Mouse (Mus musculus): ENCODE data around the gene Gab1.

Gab1 gene

DNA sequence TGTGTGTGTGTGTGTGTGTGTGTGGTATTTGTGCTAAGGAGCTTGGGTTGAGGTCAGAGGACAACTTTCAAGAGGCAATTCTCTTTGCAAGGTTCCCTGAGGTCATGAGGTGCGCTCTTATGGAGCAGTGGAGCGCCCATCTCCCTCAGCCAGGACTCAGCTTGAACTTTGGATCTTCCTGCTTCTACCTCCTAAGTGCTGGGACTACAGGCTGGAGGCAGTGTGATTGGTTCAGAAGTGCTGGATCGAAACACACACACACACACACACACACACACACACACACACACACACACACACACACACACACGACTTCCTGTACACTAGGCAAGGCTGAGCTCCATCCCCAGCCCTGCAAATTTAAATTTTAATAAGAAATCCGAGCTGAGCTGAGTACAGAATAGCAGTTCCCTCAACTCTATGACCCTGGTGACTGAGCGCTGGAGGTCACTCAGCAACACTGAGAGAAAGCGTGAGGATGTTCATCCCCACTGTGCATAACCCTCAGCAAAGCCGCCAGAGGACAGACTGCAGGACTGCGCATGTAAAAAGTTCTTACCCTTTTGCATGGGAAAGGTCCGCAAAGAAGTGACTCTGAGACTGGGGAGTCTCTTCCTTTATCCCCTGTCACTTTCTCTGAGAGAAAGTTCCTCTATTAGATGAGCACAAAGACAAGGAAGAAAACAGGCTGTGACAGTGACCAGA lies 6.4 kb downstream of the Gab1 start:
- no peak for DNase-seq (ENCODE audit: low read depth, low spot score)

DNA sequence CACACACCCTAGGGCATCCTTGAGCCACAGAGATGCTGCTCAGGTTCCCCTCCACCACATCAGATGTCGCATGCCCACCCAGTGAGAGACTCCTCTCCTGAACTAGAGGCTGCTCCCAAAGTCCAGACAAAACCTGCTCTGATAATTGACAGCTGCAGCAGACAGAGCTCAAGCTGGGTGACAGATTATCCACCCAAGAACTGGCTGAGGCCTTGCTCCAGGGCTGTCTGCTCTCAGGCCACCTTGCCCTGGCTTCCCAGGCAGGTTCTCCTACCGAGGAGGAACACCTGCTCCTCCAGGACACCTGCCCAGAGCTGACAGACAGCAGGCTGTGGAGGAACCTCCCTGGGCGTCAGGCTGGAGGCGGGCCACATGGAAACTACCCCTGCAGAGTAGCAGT lies 7.6 kb downstream of the Gab1 start:
- DNase-seq (ENCODE audit: low read depth, low spot score), result no peak

DNA sequence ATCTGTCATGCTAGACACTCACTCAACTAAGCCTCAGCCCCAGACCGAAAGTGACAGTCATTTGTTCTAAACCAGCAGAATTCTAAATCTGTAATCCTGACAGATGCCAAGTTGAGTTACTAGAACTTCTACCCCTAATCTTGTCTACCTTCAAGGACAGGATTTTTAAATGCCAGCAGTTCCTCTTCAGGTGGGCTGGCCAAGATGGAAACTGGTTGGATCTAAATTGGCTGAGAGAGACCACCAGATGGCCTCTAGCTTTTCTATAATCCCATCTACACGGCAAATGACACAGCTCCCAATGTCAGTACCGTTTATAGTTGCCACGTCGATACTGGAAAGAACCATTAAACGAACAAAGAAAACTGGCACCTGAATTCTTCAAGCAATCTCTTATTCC lies 8.9 kb downstream of the Gab1 start:
- no peak for DNase-seq (ENCODE audit: low read depth, low spot score)

DNA sequence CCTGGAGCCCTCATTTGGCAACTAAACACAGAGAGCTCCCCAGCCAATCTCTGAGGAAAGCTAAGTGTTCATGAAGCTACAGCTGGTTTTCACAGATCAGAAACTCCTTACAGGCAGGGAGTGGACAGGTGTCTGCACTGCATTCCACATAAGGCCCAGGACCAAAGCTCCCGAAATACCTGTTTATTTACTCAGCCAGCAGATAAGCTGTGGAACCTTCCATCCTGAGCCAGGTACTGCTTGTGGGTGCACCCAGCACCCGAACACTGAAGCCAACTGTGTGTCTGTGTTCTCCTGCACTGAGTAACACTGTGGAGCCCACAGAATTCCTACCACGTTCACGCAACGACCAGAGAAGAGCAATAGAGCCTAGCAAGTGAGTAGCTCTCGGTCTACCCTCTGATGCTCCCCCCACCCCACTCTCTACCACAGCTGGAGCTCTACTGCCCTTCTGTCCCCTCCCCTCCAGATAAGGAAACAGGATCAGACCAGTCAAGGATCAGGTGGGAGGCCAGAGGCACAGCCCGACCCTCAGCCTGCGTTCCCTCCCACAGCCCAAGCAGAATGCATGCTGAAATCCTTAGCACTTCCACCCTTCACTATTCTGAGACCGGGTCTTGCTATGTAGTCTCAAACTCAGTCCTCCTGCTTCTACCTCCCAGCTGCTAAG lies 9.6 kb downstream of the Gab1 start:
- DNase-seq (ENCODE audit: low read depth, low spot score), result no peak

DNA sequence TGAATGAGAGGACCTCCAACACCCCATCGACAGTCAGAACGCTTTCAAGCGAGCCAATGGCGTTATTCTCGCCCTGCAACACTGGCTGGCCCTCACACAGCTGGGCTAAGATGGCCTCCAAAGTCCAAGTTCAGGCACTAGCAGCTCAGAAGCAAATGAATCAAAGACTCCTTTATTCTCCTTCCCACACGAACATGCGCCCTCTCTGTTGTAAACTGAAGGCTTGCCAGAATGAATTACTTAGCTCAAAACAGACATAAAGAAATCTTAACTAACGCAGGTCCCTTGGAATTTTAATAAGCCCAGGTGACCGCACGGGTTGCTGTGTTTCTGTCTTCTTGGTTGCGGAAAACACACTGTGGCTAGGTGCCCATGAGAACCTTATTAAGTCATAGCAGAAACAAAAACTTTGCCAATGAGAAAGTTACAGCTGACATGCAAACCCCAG lies 10.4 kb downstream of the Gab1 start:
- DNase-seq (ENCODE audit: low read depth, low spot score), result no peak

DNA sequence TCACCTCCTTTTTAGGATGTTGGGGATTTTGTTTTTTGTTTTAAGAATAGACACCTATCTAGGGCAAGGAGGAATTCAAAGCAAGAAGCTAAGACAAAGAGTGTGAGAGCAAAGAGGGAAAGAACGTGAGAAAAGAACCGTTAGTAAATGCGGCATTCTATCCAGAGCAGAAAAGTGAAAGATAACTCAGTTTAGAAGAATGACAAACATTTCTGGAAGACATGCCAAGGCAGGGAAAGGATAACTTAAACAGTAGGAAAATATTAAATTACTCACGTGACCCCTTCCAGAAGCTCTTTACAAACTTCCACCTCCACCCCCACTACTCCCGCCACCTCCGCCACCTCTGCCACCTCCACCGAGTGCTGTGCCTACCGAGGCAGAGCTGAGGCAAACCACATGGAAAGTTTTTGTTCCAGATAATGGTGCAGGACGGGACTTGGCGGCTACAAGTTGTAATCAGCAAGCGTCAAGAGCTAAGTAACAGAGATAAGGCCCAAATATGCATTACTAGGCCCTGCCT lies 11.5 kb downstream of the Gab1 start:
- DNase-seq (ENCODE audit: low read depth, low spot score), result no peak

DNA sequence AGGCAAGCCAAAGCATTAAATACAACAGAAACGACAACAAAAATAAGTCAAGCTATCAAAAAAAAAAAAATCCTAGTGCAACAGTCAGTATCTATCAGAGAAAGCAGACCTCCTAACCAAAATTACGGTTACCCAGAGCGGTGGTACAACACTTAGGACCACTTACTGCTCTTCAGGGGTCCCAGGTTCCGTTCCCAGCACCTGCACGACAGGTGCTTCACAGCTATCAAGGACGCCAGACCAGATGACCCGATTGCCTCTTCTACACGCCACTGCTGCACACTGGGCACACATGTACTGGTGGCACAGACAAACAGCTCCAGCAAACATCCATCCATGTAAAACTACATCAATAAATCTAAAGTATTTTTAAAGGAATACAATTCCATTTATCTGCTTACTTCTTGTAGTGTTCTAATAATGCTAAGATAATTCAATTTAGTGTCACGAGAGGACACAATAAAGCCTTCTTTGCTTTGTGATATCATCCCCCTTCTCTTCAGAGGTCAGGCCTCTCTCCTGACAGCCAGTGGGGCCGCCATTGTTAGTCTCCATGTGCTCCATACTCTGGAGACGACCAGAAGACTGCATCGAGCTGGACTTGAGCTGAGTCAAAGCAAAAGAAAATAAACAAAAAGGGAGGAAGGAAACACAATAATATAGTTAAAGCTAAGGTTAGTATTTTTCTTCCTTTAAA lies 12.2 kb downstream of the Gab1 start:
- no peak for DNase-seq (ENCODE audit: low read depth, low spot score)

DNA sequence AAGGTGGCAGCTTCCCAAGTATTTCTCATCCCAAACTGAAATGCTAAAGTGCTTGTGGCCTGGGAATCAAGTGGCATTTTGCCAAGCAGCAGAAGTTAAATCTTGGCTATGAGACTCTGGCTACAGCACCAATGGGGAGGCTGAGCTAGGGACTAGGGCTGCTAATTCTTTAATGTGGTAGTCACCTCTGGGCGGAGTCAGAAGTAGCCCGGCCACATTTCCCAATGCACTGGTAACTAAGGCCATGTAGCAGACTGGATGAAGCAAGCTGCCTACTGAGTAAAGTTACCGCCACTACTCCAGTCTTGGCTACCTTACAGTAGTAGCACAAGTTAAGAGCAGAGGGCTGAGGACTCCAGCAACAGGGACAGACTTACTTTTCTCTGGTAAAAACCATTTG lies 12.7 kb downstream of the Gab1 start:
- DNase-seq (ENCODE audit: low read depth, low spot score), result no peak

DNA sequence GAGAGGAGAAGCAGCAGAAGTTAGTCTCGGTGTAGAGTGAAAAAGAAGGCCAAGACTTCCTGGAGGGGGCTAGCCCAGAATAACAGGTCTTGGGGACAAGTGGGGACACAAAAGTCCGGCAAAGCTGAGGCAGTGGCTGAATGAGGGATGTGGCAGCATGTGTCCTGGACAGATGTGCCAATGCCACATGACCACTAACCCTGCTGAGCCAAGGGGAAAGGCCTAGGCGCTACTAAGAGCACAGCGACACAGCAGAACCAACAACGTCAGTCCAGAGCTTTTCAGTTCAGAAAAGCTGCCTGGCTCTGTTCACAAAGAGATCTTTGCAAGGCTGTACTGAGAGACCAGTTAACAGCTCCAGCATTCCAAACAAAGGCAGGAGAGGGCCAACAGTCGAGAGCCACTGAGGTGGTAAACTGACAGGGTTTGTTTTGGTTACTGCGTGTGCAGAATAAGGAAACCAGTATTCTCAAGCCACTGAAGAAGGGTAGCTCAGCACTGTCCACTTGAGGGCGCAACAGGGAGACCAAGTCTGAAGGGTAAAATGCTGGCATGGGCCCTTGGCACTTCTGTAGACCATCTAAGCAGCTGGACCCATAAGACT lies 15.0 kb downstream of the Gab1 start:
- DNase-seq (ENCODE audit: low read depth, low spot score), result no peak

DNA sequence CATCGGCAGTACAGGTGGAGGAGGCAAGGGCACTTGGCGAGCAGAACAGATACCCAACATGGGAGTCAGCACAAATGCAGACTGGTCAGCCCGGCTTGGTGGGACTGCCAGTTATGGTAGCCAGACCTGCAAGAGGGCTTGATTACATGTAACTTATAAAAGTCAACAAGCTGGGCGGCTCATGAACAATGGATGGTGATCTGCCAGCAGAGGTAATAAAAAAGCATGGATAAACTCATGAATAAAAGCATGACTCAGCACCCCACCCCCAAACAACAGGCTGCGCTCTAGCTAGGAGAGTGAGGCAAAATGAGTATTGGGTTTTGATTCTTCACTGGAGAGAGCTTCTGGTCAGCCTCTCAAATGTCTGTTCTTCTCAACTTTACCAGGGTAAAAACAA lies 16.9 kb downstream of the Gab1 start:
- no peak for DNase-seq (ENCODE audit: low read depth, low spot score)

DNA sequence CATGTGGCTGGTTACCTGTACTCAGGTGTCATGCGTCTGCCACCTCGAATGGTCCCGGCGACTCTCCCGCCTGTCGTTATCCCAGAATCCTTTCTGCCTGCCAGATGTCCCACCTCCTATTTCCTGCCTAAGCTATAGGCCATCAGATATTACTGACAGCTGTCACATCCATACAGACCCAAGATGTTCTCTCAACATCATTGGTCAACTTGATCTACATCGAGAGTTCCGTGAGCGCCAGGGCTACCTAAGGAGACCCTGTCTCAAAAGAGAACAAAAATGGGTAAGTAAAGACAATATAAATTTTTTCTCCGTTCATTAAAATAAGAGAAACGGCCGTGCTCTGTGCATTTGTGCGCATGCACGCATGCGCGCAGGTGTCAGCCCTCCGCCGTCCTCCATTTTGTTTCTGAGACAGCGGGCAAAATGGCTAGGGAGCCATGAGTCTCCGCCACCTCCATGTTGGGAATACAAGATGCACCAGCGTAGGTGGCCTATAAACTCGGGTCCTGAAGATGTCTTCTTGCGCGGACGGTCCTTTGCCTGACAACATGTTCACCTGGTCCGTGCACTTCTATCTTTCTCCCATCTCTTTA lies 21.0 kb downstream of the Gab1 start:
- DNase-seq (ENCODE audit: low read depth, low spot score), result no peak

DNA sequence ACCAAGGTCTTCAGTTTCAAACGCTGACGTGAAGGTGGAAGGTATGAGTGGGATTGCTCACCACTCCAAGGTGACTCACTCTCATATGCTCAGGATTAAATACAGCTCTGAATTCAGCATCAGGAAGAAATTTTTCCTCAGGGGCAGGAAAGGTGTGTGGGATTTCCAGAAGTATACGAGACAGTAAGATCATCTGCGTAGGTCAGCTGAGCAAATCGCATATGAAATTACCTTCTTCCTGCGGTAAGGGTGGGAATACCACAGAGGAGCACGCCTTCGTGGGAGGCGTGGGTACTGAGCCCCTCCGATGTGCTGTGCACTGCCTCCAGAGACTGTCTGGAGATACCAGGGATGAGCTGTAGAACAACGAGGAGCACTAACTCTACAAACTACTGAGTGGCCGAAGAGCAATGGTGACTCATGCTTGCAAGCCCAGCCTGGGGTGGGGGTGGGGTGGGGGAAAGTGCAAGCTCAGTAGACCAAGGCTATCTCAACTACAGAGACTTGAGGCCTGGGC lies 22.4 kb downstream of the Gab1 start:
- no peak for DNase-seq (ENCODE audit: low read depth, low spot score)

DNA sequence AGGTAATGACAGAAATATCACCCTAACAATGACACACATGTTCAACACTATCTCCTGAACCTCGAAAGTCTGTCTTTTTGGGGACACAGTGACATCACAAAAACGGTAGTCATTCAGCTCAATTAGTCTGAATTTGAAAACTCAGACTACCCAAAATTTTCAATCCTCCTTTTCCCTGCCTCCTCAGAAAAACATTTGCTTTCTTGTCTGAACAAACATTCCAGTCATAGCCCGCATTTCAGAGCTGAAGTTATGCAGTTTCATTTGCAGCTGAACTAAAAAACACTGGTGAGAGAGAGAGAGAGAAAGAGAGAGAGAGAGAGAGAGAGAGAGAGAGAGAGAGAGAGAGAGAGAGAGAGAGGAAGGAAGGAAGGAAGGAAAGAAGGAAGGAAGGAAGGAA lies 23.2 kb downstream of the Gab1 start:
- DNase-seq (ENCODE audit: low read depth, low spot score), result no peak

DNA sequence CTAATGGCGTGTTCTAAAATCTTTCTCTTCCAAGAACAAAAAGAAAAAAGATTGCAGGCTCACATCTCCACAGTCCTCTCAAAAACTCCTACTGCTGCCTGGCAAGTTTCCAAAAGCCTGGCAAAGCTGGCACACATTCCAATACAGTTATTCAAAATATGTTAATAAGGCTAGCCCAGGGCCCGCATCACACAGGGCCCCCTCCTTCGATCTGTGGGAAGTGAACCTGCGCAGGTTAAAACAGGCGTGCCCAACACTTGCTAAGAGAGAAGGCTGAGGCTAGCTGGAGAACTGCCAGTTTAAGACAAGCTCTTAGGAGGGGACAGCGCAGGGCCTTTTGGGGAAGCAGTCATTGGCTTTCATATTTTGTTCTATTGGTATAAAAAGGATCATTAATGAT lies 23.7 kb downstream of the Gab1 start:
- DNase-seq (ENCODE audit: low read depth, low spot score), result no peak

DNA sequence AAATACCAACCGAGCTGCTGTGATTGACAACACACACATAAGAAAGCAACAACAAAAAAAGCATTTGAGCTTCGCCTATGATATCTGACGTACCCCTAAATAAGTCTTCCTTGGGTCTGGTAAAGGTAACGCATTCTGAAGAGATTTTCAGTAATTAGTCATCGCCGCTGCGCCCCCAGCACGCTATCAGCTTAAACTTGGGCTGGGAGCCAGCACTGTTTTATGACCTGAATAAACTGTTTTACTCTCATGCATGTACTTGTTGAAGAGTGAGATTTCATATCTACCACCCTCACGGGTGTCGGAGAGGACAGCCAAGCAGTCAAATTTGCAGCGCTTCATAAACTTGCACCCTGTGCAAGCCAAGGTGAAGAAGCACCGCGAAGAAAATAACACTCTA lies 26.7 kb downstream of the Gab1 start:
- no peak for DNase-seq (ENCODE audit: low read depth, low spot score)

DNA sequence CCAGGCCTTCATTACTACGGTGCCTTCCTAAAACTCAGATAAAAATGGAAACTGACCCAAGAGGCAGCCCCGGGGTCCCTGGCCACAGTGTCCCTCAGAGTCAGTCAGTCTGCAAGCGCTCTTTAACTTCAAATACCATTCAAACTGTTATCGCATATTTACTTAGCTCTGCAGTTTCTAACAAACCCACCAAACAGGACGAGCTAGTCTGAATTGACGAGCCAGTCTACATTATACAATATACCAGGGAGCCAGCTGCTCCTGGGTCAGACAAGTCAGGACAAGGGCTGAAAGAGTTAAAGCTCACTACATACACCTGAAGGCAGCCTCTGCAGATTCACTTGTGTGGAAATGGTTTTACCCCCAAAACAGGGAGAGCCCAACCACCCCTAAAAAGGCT lies 27.1 kb downstream of the Gab1 start:
- DNase-seq (ENCODE audit: low read depth, low spot score), result no peak

DNA sequence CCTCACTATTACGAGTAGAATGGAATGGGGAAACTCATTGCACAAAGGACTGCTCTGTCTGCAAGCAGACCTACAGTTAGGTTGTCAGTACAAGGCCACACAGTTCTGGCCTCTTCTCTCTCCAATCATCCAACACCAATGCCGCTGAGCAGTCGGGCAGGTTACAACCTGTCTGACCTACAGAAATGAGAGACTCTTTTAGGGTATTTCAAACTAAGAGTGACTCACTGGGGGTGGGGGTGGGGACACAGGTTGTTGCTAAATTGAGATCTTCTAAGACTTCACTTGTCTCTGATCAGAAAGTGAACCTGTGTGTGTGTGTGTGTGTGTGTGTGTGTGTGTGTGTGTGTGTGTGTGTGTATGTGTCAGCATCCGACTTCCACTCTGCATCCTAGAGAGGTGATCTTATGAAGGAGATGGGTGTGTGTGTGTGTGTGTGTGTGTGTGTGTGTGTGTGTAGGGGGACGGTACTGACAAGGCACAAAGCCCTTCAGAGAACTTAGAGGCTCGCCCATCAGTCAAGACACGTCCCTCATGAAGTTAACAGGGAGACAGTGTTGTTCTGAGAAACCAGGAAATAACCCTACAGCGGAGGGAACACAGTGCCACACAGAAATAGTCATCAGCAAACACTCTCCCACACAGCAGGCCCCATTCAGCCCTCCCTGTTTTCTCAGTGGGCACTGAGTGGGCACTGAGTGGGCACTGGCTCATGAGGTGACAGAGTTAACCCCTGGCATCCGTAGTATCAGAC lies 27.7 kb downstream of the Gab1 start:
- DNase-seq (ENCODE audit: low read depth, low spot score), result no peak

DNA sequence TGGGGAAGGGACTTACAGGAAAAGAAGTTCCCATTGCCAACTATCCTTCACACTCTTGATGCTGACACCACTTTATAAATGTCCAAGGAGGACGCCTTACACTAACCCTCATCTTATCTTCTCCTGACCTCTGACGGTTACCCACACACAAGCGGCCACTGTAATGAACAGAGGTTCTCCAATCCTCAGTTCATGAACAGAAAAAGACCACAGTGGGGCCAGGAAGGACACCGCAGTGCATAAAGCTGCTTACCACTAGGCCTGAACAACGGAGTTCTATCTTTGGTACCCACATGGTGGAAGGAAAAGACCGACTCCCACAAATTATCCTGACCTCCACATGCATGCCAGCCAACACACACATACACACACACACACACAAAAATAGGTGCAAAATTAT lies 28.7 kb downstream of the Gab1 start:
- no peak for DNase-seq (ENCODE audit: low read depth, low spot score)

DNA sequence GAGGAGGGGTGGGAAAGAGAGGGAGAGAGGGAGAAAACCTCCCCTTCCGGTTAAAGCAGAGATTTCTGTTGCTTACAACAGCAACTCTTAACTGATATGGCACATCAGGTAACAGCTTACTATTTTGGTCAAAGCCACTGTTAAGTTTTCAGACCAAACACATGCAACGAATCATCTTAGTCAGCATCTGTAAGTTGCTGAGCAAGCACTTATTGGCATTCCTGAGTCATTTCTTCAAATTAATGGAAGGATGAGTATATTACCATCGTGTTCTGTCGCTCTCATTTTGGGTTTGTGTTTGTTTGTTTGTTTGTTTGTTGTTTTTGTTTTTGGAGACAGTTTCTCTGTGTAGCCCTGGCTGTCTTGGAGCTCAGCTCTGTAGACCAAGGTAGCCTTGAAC lies 30.3 kb downstream of the Gab1 start:
- DNase-seq (ENCODE audit: low read depth, low spot score), result no peak

DNA sequence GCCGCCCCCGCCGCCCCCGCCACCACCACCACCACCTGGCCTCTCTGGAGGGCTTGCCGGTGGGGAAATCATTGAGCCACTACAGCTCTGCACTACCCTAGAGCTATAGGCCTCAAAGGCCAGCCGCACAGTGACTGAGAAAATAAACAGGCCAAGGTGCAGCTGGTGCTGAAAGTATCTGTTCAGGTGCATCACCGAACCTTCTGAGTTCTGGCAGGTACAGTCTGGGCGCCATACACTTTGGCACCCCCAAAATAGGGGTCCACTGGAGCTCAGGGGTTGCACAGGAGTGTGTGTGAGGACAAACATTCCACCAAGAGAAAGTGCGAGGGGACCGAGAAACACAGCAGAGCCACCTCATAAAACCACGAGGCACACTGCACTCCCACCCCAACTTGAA lies 31.7 kb downstream of the Gab1 start:
- DNase-seq (ENCODE audit: low read depth, low spot score), result no peak

DNA sequence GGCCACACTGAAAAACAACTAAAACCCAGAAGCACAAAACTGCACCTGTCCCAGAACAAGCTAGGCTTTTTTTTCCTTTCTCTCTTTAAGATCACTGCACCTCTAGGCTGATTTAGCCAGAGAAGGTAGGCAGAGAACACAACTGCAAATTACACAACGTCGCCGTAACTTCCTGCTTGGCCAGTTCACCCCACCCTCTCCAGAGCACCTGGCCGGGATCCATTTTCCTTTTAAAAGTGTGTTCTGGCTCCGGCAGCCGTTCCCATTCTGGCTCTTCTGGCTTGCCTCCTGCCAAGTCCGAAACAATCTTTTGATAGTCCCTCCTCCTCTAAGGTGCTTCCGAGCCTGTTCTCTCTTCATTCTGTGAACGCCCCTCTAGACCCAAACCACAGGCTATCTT lies 32.4 kb downstream of the Gab1 start:
- no peak for DNase-seq (ENCODE audit: low read depth, low spot score)
